Mouse (Mus musculus) frontal cortex, adult 2 months (tissue): ENCODE data around the gene Ccdc85b. TPM values are rescaled to one million over a fixed set of nuclear protein-coding genes. Genes with fewer than 3 reads are reported as not detected.

Source experiments
- DNase-seq, 2 experiments: peaks; one replicate each; pipeline ENCODE4 v3.0.0; 2022; ENCODE audit warnings: low spot score in 1 of 2; ENCODE audit errors: extremely low spot score in 1 of 2
- polyA plus RNA-seq: library from polyadenylated mRNA; depleted of rRNA; stranded (reverse); fragments of >200 nt; gene quantifications from 2 replicates; pipeline ENCODE4 v1.2.3, GENCODE M21; 2012

Ccdc85b gene
- polyA plus RNA-seq, 1 experiment: 22.4 TPM

DNA sequence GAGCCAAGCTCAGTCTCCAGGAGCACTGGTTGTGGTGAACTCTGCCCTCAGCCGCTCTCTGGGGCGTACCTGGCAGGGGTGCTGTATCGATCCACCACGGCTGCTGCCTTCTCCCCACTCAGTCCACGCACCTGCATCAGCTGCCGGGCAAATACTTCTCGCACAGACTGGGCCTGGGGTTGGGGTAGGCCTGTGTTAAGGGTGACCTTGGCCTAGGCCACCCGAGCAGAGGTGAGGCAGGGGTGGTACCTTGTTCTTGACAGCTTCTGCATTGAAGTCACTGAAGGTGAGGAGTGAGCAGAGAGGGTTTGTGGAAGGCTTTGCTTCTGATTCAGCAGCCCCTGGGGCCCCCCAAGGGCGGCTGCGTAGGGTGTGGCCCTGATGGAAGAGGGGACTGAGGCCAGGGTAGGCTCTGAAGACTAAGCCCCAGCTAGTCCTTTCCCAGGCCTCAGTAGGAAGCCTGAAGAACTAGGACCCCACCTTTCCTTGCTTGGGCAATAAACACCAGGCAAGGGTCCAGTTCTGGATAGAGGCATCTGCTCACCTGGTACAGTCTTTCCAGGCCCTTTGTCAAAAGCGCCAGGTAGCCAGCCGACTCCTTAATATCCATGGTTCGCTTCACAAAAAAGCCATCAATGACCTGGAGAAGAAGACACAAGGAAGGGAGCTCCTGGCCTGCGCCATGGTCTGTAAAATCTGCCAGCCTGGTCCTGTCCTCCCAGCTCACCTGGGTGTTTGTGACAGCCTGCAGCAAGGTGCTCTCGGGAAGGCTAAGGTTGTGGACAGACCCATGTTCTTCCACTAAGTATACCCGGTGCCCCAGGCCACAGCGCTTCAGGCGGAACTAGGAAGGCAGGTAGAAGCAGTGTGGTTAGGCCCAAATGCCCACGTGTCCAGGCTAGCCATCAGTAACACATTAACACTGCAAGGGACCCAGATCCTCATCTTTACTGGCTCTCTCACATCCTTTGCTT lies 26.0 kb upstream of the Ccdc85b start:
- no peak for DNase-seq

DNA sequence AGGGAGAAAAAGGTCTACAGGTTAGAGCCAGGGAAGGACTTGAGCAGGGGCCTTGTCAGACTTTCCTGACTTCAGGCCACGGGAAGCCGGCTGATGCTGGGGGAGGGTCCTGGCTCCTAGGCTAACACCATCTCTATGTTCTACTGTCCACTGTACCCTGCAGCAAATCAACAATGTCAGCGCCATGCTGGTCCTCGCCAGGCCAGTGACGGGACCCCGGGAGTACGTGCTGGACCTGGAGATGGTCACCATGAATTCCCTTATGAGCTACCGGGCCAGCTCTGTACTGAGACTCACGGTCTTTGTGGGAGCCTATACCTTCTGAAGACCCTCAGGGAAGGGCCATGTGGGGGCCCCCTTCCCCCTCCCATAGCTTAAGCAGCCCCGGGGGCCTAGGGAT lies 23.7 kb upstream of the Ccdc85b start:
- no peak for DNase-seq

DNA sequence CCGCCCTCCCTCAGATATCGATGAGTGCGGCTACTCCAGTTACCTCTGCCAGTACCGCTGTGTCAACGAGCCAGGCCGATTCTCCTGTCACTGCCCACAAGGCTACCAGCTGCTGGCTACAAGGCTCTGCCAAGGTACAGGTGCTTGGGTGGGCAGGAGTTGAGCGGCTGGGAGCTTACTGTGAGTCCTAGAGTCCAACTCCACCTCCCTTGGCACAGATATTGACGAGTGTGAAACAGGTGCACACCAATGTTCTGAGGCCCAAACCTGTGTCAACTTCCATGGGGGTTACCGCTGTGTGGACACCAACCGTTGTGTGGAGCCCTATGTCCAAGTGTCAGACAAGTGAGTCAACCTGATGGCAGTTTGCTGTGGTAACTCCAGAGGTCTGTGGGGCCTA lies 22.3 kb upstream of the Ccdc85b start:
- no peak for DNase-seq

DNA sequence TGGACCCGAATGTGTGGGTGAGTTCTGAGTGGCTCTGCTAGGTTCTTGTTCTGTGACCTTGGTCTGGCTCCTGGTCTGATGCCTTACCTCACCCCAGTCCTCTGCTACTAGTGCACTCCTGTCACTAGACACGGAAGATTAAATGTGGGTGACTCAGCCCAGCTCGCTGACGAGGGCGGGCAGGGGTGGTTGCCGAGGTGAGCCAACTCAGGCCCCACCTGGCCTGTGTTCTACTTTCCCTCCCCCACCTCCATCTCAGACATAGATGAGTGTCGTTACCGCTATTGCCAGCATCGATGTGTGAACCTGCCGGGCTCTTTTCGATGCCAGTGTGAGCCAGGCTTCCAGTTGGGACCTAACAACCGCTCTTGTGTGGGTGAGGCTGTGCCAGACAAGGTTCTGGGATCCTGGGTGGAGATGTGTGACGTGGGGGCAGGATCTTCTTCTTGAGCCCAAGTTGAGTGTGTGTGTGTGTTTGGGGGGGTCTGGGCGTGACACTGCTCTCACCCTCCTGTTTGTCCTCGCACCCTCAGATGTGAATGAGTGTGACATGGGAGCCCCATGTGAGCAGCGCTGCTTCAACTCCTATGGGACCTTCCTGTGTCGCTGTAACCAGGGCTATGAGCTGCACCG lies 20.1 kb upstream of the Ccdc85b start:
- no peak for DNase-seq

DNA sequence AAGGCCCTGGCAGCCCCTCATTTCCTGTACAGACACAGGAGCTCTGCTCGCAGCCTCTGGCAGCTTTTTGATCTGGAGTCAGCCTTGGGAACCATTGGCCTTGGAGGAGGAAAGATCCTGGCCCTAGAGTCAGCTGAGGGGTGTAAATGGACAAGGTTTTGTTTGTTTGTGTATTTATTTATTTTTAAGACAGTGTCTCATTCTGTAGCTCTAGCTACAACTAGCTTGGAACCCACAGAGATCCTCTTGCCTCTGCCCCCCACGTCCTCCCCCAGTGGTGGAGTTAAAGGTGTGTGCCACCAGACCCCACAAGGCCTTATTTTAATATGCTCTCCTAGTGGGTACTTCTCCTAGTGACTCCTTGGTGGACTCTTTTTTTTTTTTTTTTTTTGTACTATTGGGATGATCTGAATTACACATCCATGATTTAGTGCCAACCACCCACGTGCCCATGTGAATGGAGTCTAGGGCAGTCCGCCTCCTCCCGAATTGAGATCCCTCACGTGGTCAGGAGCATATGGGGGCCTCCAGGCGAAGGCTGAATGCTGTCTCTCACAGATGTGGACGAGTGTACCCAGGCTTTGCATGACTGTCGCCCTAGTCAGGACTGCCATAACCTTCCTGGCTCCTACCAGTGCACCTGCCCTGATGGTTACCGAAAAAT lies 19.4 kb upstream of the Ccdc85b start:
- peak in 1 of 2 experiments; percentile 71 for DNase-seq

DNA sequence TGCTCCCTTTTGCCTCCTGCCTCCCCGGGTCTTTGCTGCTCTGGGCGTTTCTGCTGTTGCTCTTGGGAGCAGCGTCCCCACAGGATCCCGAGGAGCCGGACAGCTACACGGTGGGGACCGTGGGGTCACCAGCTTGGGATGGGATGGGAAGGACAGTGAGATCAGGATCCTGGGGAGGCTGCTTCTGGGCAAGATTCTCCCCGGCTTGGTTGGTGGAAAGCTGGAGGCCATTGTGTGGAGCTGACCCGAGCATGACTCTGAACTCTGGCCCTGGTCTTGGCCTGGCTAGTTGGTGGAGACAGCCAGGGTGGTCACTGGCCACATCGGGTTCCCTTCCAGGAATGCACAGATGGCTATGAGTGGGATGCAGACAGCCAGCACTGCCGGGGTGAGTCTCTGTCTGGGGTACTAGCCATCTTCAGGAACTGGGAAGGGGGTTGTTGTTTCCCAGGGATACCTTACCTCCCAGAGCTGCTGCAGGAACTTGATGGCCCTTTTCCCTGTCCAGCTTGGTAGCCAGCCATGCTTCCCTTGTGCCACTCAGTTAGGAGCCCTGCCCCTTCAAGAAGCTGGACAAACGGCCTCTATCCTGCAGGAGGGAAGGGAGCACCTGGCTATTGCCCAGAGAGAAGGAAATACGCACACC lies 17.5 kb upstream of the Ccdc85b start:
- DNase-seq: no peak

DNA sequence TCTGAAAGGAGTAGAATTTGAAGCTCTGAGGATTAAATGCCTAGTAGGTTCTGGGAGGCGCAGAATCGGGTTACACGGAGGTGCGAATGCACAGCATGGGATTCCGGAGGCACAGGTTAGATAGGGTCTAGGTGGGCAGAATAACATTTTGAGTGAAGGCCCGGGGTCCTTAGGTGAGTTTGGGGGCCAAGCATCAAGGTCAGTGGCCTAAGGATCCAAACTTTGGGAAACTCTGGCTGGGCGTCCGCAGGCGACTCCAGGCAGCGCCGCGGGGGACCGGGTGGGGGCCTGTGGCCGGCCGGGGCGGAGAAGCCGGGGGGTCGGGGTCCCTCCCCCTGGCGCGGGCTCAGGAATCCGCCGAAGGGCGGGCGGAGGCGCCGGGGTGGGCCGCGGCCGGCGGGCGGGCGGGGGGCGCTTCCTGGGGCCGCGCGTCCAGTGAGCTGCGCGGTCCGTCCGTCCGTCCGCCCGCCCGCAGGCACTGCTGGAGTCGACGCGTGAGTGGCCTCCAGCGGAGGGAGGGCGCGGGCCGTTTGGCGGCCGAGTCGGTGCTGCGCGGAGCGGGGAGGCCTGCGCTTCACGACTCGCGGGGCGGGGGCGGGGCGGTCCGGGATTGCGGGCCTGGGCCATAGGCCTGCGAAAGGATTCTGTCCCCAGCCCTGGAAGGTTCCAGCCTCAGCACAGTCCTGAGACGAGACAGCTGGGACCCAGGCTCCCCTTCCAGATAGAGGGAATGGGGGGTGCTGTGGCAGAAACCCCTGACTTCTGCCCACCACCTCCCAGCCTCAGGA lies 16.8 kb upstream of the Ccdc85b start:
- DNase-seq: no peak

DNA sequence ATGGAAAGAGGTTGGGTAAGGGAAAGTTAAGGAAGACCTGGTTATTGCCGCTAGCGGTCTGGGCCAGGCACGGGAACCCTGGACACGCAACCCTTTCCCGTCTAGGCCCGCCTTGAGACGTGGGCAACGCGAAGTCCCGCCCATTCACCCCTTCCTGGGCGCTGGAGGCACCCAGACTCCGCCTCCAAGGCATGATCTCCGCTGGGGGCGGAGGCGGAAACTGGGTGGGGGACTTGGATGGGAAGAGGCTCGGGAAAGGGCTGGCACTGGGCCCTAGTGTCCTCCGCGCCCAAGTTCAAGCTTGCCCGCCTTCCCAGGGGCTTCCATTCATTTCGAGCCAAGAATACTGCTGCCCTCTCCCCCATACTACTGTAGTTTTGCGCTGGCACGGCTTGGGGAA lies 16.0 kb upstream of the Ccdc85b start, which contains the start of gene Efemp2:
Gene Efemp2 (plus strand): TSS at position 235 of the 400 bp plus-strand sequence.
- peak in 1 of 2 experiments; percentile 70 for DNase-seq

DNA sequence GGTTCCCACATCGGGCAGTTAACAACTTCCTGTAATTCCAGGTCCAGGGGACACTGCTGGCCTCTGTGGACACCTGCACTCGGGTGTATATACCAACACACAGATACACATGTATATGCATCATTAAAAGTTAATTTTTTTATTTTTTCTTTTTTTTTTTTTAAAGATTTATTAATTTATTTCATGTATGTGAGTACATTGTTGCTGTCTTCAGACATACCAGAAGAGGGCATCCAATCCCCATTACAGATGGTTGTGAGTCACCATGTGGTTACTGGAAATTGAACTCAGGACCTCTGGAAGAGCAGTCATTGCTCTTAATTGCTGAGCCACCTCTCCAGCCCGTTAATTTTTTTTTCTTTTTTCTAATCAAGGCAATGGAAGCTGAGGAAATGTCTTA lies 15.2 kb upstream of the Ccdc85b start:
- no peak for DNase-seq

DNA sequence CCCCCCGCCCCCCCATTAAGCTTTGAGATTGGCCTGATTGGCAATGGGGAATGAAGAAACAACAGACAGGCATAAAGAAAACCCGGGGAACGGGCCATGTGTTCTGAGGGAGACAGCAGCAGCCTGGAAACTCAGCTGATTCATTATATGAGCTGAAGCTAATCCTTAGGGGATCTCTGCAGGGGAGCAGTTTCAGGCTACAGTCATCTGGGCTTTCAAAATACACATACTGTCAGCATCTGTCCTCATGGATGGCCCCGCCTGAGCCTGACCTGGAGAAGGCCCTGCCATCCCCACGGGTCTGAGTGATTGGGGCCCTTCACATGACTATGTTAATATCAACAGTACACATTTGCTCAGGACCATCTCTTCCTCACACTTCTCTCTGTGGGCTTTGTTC lies 14.2 kb upstream of the Ccdc85b start:
- DNase-seq: no peak

DNA sequence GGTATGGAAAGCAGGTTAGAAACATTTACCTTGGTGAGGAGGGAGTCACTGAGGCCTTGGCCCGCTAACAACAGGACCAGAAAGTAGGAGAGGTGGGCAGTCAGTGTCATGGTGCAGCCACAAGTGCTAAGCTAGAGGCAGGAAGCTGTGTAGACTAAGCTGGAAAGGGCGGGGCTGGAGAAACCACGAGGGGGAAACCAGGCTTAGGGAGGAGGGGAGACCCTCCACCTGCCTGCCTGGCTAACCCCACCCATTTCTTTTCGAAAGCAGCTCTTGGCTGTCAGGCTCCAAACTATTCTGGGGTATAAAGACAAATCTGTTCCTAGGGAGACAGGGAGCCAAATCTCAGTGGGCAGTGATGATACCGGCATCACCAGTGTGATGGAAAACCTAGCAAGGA lies 10.7 kb upstream of the Ccdc85b start, which contains the start of gene Ctsw:
Gene Ctsw (minus strand): TSS at position 134 of the 400 bp plus-strand sequence.
- no peak for DNase-seq

DNA sequence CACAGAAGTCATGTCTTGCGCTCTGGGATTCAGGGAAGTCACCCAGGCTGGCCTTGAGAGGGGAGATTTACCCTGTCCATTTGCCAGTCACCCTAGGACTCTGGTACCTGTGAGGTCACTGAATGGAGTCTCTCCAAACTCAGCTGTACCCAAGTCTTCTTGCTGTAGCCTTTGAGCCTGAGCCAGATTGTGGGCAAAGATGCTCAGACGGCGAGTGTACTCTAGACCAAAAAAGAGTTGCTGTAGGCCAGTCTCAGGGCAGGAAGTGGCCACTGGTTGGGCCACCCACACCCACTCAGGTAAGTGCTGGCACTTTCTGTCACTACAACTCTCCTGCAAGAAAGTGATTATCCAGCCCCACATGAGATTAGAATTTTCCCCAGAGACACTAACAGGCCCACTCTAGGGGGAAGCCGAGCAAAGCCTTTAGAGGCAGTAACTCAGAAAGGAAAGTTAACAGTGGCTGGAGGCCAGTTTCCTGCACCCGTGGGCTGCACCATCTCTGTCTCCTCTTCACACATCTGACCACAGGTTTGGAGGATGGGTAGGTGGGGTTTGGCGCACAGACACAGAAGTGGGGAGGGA lies 9.3 kb upstream of the Ccdc85b start:
- DNase-seq: no peak

DNA sequence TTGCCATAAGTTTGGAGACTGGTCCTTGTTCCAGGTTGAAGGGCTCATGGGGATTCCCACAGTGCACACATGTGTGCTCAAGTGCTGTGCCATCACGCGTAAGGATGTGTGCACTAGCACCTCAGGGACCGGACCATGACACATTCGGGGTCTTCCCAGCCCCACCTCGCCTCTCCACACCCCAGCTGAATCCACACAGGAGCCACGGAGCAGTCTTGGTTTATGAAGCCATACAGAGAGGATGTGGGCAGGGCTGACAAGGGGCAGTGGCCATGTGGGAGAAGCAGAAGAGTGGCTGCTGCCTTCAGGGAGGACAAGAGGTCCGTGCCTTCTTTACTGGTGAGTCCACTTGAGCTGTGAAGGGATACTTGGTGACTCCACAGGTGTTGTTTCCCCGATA lies 7.3 kb upstream of the Ccdc85b start:
- DNase-seq: no peak

DNA sequence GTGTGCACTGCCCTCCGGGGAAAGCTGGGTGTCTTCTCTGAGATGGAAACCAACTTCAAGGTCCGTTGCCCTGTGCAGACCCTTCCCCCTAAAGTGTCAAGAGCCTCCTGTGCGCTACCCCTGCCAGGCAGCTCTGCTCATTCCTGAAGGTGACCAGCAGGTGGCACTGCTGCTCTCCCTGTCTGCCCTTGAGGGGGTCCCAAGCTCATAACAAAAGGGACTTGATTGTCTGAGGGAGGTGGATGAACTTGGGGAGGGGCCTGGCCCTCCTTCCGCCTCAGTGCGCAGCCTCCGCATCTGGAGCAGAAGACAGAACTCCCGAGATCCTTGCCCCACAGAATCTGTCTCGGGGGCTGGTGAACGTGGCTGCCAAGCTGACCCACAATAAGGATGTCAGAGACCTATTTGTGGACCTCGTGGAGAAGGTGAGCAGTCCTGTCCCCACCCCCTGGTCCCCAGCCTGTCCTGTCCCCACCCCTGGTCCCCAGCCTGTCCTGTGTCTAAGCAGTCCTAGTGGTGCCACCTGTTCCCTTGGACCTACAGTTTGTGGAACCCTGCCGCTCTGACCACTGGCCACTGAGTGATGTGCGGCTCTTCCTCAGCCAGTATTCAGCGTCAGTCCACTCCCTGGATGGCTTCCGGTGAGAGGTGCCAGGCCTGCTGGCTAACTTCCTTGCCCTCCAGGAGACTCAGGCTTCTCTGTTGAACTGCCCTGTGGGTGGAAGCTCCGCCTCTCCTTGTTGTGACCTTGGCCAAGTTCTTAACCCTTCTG lies 6.3 kb upstream of the Ccdc85b start:
- peak in 1 of 2 experiments; percentile 56 for DNase-seq

DNA sequence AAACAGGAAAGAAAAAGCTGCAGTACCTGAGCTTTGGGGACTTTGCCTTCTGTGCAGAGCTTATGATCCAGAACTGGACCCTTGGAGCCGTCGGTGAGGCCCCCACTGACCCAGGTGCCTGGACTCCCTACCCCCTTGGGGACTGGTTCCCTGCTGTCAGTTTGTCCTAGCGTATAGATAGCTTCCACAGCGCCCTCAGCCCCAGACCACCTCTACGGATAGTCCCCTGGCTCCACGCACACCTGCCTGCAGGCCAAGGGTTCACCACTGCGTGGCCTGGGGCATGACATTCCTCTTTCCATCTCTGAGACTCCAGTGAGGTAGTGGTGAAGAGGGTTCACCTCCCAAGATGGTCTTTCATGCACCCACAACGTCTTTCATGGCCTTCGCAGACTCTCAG lies 5.5 kb upstream of the Ccdc85b start:
- no peak for DNase-seq

DNA sequence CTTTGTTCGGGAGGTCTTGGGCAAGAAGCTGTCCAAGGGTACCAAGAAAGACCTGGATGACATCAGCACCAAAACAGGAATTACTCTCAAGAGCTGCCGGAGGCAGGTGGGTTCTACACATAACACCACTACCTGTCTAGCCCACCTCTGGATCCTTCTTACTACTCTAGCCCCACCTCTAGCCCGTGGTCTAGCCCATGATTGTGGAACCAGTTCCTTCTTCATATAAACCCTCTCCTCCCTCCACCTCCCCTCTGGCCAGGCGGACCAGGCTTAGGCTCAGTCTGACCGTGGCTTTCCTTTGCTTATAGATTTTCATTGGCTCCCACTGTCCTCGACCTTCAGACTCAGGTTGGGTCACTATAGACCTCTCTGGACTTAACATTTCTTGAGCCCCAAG lies 3.7 kb upstream of the Ccdc85b start:
- DNase-seq: no peak

DNA sequence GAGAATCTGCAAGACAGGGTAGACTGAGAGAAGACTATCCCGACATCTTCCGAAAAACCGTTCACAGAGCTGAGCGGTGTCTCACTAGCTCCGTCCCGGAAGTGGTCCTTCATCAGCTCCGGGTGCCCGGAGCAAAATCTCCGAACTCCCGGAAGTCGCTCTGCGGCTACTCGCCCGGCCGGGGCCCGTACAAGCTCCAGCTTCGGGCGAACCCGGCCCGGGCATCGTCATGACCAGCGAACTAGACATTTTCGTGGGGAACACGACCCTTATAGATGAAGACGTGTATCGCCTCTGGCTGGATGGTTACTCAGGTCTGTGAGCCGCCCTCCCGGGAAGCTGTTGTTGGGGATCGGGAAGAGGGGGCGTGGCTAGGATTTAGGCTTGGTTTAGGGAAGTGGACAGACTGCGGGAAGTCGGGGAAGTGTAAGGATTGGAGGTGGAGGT lies 2.8 kb upstream of the Ccdc85b start, which contains the start of gene Fibp:
Gene Fibp (plus strand): TSS at position 151 of the 447 bp plus-strand sequence.
- DNase-seq: peak; percentile 60 to 91

DNA sequence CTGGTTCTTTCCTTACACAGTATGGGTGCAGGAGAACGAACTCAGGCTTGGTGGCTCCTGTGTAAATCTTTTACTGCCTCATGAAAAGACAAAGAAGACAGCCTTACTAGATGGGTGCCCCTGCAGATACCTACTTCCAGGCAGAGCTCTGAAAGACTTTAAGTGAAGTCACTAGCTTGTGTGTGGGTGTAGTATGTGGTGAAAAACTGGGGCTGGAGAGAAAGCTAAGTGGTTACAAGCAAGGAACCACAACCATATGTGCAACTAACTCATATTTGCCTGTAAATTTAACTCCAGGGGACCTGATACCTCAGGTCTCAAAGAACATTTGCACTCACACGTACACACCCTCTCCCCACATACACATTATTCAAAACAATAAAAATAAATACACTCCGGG lies 2.2 kb upstream of the Ccdc85b start:
- DNase-seq: peak in 1 of 2 experiments; percentile 49

DNA sequence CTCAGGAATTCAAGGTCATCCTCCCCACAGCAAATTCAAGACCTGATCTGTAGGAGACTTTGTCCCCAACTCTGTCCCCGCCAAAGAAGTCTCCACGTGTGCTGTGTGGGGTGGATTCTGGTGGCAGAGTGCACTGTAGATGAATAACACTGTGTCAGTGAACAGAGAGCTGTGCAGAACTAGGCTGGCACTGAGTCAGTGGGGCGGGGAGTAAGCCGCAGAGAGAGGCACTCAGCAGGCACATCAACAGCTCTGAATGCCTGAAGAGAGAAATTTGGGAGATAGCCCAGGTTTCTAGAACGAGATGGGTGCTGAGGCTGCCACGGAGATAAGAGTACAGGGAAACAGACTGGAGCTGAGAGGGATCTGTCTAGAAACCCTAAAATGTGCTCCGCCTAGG lies 1.3 kb upstream of the Ccdc85b start:
- DNase-seq: peak in 1 of 2 experiments; percentile 69
